Mouse (Mus musculus): ENCODE measurements around the gene Zbtb7a. TPM values are rescaled to one million over a fixed set of nuclear protein-coding genes. Genes with fewer than 3 reads are reported as not detected.
"Not testable (repeated sequence)": the region's sequence is repeated elsewhere in the genome, so short reads cannot be mapped to it uniquely, and the experiment has no call there.

Zbtb7a gene
- polyA plus RNA-seq, 1 experiment from 2014 or later = 18.1 TPM

GRCm38 (mm10) chr10:81179451-81180342 lies 44.7 kb downstream of the Zbtb7a start:
- Histone ChIP-seq H3K9ac (ENCODE audit: low read depth, low read length) (0 out of 2 replicates have a peak overlapping the region, but pooled peaks have one; percentile 18), H3K9me3 (ENCODE audit: control insufficient read depth, low read length) (no peaks in the 10 kb centered on the region), H3K27ac (ENCODE audit: low read depth, low read length) (peak overlapping the region; percentile 8; the same call in 1 of the 2 replicates), H3K4me3 (ENCODE audit: low read length) (no peak overlapping the region), H3K4me1 (ENCODE audit: control insufficient read depth, insufficient read depth, low read length) (peaks cover 31% of the 10 kb centered on the region; the same call in 1 of the 2 replicates), H3K36me3 (ENCODE audit: control insufficient read depth, insufficient read depth, low read length) (peaks cover 55% of the 10 kb centered on the region), H3K27me3 (ENCODE audit: control insufficient read depth, insufficient read depth, low read length) (no peaks in the 10 kb centered on the region), H3K4me2 (replicated peaks; ENCODE audit: low read depth, low read length) (no peak overlapping the region)
- ATAC-seq (ENCODE audit: low FRiP score, low TSS enrichment) = no peak
- 92% methylated on average over 32 of the region's 32 CpGs for whole genome bisulfite sequencing

GRCm38 (mm10) chr10:81180946-81181345 lies 45.9 kb downstream of the Zbtb7a start:
- no peak overlapping the region for H3K4me2 ChIP-seq (replicated peaks; ENCODE audit: low read depth, low read length)
- H3K36me3 ChIP-seq (ENCODE audit: control insufficient read depth, insufficient read depth, low read length) = peaks cover 66% of the 10 kb centered on the region
- no peak overlapping the region for H3K4me3 ChIP-seq (ENCODE audit: low read length)
- no peaks in the 10 kb centered on the region for H3K27me3 ChIP-seq (ENCODE audit: control insufficient read depth, insufficient read depth, low read length)
- no peak overlapping the region for H3K9ac ChIP-seq (ENCODE audit: low read depth, low read length)
- WGBS = 93% methylated on average over 13 of the region's 13 CpGs
- ATAC-seq (ENCODE audit: low FRiP score, low TSS enrichment) = no peak
- H3K9me3 ChIP-seq (ENCODE audit: control insufficient read depth, low read length) = no peaks in the 10 kb centered on the region
- H3K4me1 ChIP-seq (ENCODE audit: control insufficient read depth, insufficient read depth, low read length) = peaks cover 25% of the 10 kb centered on the region; the same call in 1 of the 2 replicates
- H3K27ac ChIP-seq (ENCODE audit: low read depth, low read length) = no peak overlapping the region

- peaks cover 25% of the 10 kb centered on the region; the same call in 1 of the 2 replicates for H3K4me1 ChIP-seq (ENCODE audit: control insufficient read depth, insufficient read depth, low read length)
- peaks cover 68% of the 10 kb centered on the region for H3K36me3 ChIP-seq (ENCODE audit: control insufficient read depth, insufficient read depth, low read length)
- H3K27ac ChIP-seq (ENCODE audit: low read depth, low read length); ATAC-seq (ENCODE audit: low FRiP score, low TSS enrichment); H3K4me3 ChIP-seq (ENCODE audit: low read length); H3K4me2 ChIP-seq (replicated peaks; ENCODE audit: low read depth, low read length); H3K9ac ChIP-seq (ENCODE audit: low read depth, low read length); H3K9me3 ChIP-seq (ENCODE audit: control insufficient read depth, low read length); H3K27me3 ChIP-seq (ENCODE audit: control insufficient read depth, insufficient read depth, low read length): not testable (repeated sequence)
- 83% methylated on average over 12 of the region's 12 CpGs for WGBS
These were observed 46.8 kb downstream of the Zbtb7a start for GRCm38 (mm10) chr10:81181860-81182259.

GRCm38 (mm10) chr10:81182336-81183333 lies 47.6 kb downstream of the Zbtb7a start, which contains the start of gene Dapk3:
Gene Dapk3, plus strand, starts transcription at chr10:81183005.
- Histone ChIP-seq H3K9ac (ENCODE audit: low read depth, low read length) (peak within 1 kb of the TSS; percentile 72), H3K4me1 (ENCODE audit: control insufficient read depth, insufficient read depth, low read length) (peaks cover 22% of the 10 kb centered on the region; the same call in 1 of the 2 replicates), H3K27me3 (ENCODE audit: control insufficient read depth, insufficient read depth, low read length) (no peaks in the 10 kb centered on the region), H3K4me3 (ENCODE audit: low read length) (peak within 1 kb of the TSS; percentile 68), H3K27ac (ENCODE audit: low read depth, low read length) (peak within 1 kb of the TSS; percentile 66), H3K4me2 (replicated peaks; ENCODE audit: low read depth, low read length) (peak within 1 kb of the TSS; percentile 56), H3K9me3 (ENCODE audit: control insufficient read depth, low read length) (no peaks in the 10 kb centered on the region), H3K36me3 (ENCODE audit: control insufficient read depth, insufficient read depth, low read length) (peaks cover 67% of the 10 kb centered on the region)
- peak; percentile 93 for ATAC-seq (ENCODE audit: low FRiP score, low TSS enrichment)
- WGBS = 5% methylated on average over 53 of the region's 53 CpGs

- Histone ChIP-seq H3K4me3 (ENCODE audit: low read length) (peak within 1 kb of the TSS; percentile 68), H3K9me3 (ENCODE audit: control insufficient read depth, low read length) (no peaks in the 10 kb centered on the region), H3K27ac (ENCODE audit: low read depth, low read length) (peak within 1 kb of the TSS; percentile 66), H3K9ac (ENCODE audit: low read depth, low read length) (peak within 1 kb of the TSS; percentile 72), H3K36me3 (ENCODE audit: control insufficient read depth, insufficient read depth, low read length) (peaks cover 58% of the 10 kb centered on the region), H3K4me1 (ENCODE audit: control insufficient read depth, insufficient read depth, low read length) (peaks cover 15% of the 10 kb centered on the region; the same call in 1 of the 2 replicates), H3K27me3 (ENCODE audit: control insufficient read depth, insufficient read depth, low read length) (no peaks in the 10 kb centered on the region), H3K4me2 (replicated peaks; ENCODE audit: low read depth, low read length) (peak within 1 kb of the TSS; percentile 56)
- ATAC-seq (ENCODE audit: low FRiP score, low TSS enrichment) = no peak
- WGBS = 86% methylated on average over 5 of the region's 5 CpGs
These were observed 48.8 kb downstream of the Zbtb7a start, which contains the start of gene 4930442H23Rik for GRCm38 (mm10) chr10:81183805-81184204. Gene 4930442H23Rik, minus strand, starts transcription at chr10:81183849.

- peaks cover 11% of the 10 kb centered on the region; the same call in 1 of the 2 replicates for H3K4me1 ChIP-seq (ENCODE audit: control insufficient read depth, insufficient read depth, low read length)
- peak overlapping the region; percentile 10; the same call in 1 of the 2 replicates for H3K27ac ChIP-seq (ENCODE audit: low read depth, low read length)
- H3K27me3 ChIP-seq (ENCODE audit: control insufficient read depth, insufficient read depth, low read length) = no peaks in the 10 kb centered on the region
- 46% methylated on average over 4 of the region's 4 CpGs for WGBS
- H3K36me3 ChIP-seq (ENCODE audit: control insufficient read depth, insufficient read depth, low read length) = peaks cover 51% of the 10 kb centered on the region
- no peak for ATAC-seq (ENCODE audit: low FRiP score, low TSS enrichment)
- no peaks in the 10 kb centered on the region for H3K9me3 ChIP-seq (ENCODE audit: control insufficient read depth, low read length)
- H3K4me2 ChIP-seq (replicated peaks; ENCODE audit: low read depth, low read length) = no peak overlapping the region
- no peak overlapping the region for H3K9ac ChIP-seq (ENCODE audit: low read depth, low read length)
- H3K4me3 ChIP-seq (ENCODE audit: low read length) = no peak overlapping the region
These were observed 49.7 kb downstream of the Zbtb7a start for GRCm38 (mm10) chr10:81184765-81185164.

- WGBS = 93% methylated on average over 9 of the region's 9 CpGs
- no peaks in the 10 kb centered on the region for H3K9me3 ChIP-seq (ENCODE audit: control insufficient read depth, low read length)
- no peak overlapping the region for H3K4me2 ChIP-seq (replicated peaks; ENCODE audit: low read depth, low read length)
- H3K9ac ChIP-seq (ENCODE audit: low read depth, low read length) = no peak overlapping the region
- H3K36me3 ChIP-seq (ENCODE audit: control insufficient read depth, insufficient read depth, low read length) = peaks cover 38% of the 10 kb centered on the region
- no peak overlapping the region for H3K4me3 ChIP-seq (ENCODE audit: low read length)
- H3K4me1 ChIP-seq (ENCODE audit: control insufficient read depth, insufficient read depth, low read length) = peaks cover 14% of the 10 kb centered on the region
- ATAC-seq (ENCODE audit: low FRiP score, low TSS enrichment) = no peak
- no peaks in the 10 kb centered on the region for H3K27me3 ChIP-seq (ENCODE audit: control insufficient read depth, insufficient read depth, low read length)
- no peak overlapping the region for H3K27ac ChIP-seq (ENCODE audit: low read depth, low read length)
These were observed 52.1 kb downstream of the Zbtb7a start for GRCm38 (mm10) chr10:81187161-81187560.

GRCm38 (mm10) chr10:81189821-81190220 lies 54.8 kb downstream of the Zbtb7a start:
- Histone ChIP-seq H3K27me3 (ENCODE audit: control insufficient read depth, insufficient read depth, low read length) (peaks cover 16% of the 10 kb centered on the region; the same call in 1 of the 2 replicates), H3K4me2 (replicated peaks; ENCODE audit: low read depth, low read length) (no peak overlapping the region), H3K27ac (ENCODE audit: low read depth, low read length) (no peak overlapping the region), H3K36me3 (ENCODE audit: control insufficient read depth, insufficient read depth, low read length) (peaks cover 32% of the 10 kb centered on the region; the same call in 1 of the 2 replicates), H3K9ac (ENCODE audit: low read depth, low read length) (no peak overlapping the region), H3K9me3 (ENCODE audit: control insufficient read depth, low read length) (no peaks in the 10 kb centered on the region), H3K4me3 (ENCODE audit: low read length) (no peak overlapping the region), H3K4me1 (ENCODE audit: control insufficient read depth, insufficient read depth, low read length) (peaks cover 15% of the 10 kb centered on the region)
- WGBS = 84% methylated on average over 26 of the region's 26 CpGs
- no peak for ATAC-seq (ENCODE audit: low FRiP score, low TSS enrichment)
